Mouse (Mus musculus): Measurements from ENCODE around the gene Zfp839. TPM values are rescaled to one million over a fixed set of nuclear protein-coding genes. Genes with fewer than 3 reads are reported as not detected.

Gene Zfp839
- polyA plus RNA-seq, 1 experiment from 2014 or later = 1.8 TPM

DNA sequence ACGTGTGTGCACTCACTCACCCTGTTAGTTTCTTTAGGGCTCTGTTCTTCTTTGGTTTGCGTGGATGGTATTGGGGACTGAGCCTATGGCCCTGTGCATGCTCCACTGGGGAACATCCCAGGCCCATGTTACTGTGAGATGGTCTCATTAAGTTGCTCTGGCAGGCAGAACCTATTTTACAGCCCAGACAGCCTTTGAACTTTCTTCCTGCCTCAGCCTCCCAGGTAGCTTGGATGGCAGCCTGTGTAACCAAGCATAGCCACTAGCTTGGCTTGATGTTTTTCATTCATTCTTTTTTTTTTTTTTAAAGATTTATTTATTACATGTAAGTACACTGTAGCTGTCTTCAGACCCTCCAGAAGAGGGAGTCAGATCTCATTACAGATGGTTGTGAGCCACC, 35.2 kb downstream of the Zfp839 start:
- Histone ChIP-seq H3K4me3 (ENCODE audit: low read depth, low read length) (no peak overlapping the region), H3K36me3 (replicated peaks; ENCODE audit: insufficient read depth, low read length) (peaks cover 15% of the 10 kb centered on the region), H3K9me3 (ENCODE audit: low read length) (no peaks in the 10 kb centered on the region), H3K4me2 (ENCODE audit: low read depth, low read length) (no peak overlapping the region), H3K9ac (replicated peaks) (no peak overlapping the region), H3K27me3 (ENCODE audit: insufficient read depth, low read length) (no peaks in the 10 kb centered on the region), H3K27ac (ENCODE audit: low read depth) (no peak overlapping the region), H3K4me1 (ENCODE audit: insufficient read depth) (peaks cover 13% of the 10 kb centered on the region)
- no peak for TF ChIP-seq EP300 (IDR thresholded peaks at IDR 0.05; ENCODE audit: low read depth)
- TF ChIP-seq CTCF (IDR thresholded peaks at IDR 0.05; ENCODE audit: low read depth) = no peak
- DNase-seq = no peak
- no peak for ATAC-seq
- 95% methylated on average over 2 of the region's 2 CpGs for WGBS (ENCODE audit: insufficient replicate concordance)

DNA sequence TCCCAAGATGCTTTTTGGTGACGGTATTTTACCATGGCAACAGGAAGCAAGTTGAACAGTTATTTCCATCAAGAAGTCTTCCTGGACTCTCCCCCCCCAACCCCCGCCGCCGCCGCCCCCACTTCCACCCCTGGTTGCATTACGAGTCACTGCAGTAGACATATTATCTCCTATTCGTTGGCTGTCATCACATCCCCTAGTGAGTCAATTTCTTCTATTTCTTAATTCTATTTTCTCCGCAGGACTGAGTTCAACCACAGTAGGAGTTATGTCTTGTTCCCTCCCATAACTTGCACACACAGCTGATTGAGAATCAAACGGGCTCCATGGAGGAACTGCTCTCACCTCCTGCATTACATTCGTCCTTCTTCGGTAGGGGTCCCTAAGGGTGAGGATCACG, 38.1 kb downstream of the Zfp839 start:
- DNase-seq (no peak), ATAC-seq (no peak)
- Histone ChIP-seq H3K4me3 (ENCODE audit: low read depth, low read length) (peak overlapping the region; percentile 80), H3K27ac (ENCODE audit: low read depth) (peak overlapping the region; percentile 71), H3K9ac (replicated peaks) (peak overlapping the region; percentile 86), H3K36me3 (replicated peaks; ENCODE audit: insufficient read depth, low read length) (peaks cover 6% of the 10 kb centered on the region), H3K4me1 (ENCODE audit: insufficient read depth) (peaks cover 18% of the 10 kb centered on the region), H3K27me3 (ENCODE audit: insufficient read depth, low read length) (no peaks in the 10 kb centered on the region), H3K4me2 (ENCODE audit: low read depth, low read length) (peak overlapping the region; percentile 94), H3K9me3 (ENCODE audit: low read length) (no peaks in the 10 kb centered on the region)
- WGBS (ENCODE audit: insufficient replicate concordance) = 18% methylated on average over 12 of the region's 12 CpGs
- TF ChIP-seq EP300 (IDR thresholded peaks at IDR 0.05; ENCODE audit: low read depth) = no peak

DNA sequence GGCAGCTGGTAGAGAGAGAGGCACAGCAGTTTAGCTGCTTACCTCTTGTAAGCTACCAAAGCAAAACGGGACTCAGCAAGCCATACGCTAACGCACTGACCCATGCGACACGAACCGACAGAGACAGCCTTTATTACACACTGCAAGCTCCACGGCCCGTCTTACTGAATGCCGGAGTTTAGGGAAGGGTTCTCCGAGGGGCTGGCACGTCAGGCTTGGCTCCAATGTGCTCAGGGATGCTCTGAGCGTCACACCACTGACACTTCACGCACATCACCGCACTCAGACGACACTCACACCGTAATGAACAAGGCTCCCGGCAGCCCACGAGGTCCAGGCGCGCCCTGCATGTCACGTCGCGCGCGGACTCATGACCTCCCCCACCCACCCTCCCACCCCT, 38.6 kb downstream of the Zfp839 start:
- Histone ChIP-seq H3K27ac (ENCODE audit: low read depth) (peak overlapping the region; percentile 71), H3K27me3 (ENCODE audit: insufficient read depth, low read length) (no peaks in the 10 kb centered on the region), H3K9me3 (ENCODE audit: low read length) (no peaks in the 10 kb centered on the region), H3K4me2 (ENCODE audit: low read depth, low read length) (peak overlapping the region; percentile 94), H3K4me3 (ENCODE audit: low read depth, low read length) (peak overlapping the region; percentile 80), H3K9ac (replicated peaks) (peak overlapping the region; percentile 86), H3K36me3 (replicated peaks; ENCODE audit: insufficient read depth, low read length) (peaks cover 5% of the 10 kb centered on the region), H3K4me1 (ENCODE audit: insufficient read depth) (peaks cover 18% of the 10 kb centered on the region)
- DNase-seq (no peak), ATAC-seq (peak; percentile 35)
- no peak for TF ChIP-seq EP300 (IDR thresholded peaks at IDR 0.05; ENCODE audit: low read depth)
- no peak for TF ChIP-seq CTCF (IDR thresholded peaks at IDR 0.05; ENCODE audit: low read depth)
- WGBS (ENCODE audit: insufficient replicate concordance) = 0% methylated on average over 25 of the region's 25 CpGs

DNA sequence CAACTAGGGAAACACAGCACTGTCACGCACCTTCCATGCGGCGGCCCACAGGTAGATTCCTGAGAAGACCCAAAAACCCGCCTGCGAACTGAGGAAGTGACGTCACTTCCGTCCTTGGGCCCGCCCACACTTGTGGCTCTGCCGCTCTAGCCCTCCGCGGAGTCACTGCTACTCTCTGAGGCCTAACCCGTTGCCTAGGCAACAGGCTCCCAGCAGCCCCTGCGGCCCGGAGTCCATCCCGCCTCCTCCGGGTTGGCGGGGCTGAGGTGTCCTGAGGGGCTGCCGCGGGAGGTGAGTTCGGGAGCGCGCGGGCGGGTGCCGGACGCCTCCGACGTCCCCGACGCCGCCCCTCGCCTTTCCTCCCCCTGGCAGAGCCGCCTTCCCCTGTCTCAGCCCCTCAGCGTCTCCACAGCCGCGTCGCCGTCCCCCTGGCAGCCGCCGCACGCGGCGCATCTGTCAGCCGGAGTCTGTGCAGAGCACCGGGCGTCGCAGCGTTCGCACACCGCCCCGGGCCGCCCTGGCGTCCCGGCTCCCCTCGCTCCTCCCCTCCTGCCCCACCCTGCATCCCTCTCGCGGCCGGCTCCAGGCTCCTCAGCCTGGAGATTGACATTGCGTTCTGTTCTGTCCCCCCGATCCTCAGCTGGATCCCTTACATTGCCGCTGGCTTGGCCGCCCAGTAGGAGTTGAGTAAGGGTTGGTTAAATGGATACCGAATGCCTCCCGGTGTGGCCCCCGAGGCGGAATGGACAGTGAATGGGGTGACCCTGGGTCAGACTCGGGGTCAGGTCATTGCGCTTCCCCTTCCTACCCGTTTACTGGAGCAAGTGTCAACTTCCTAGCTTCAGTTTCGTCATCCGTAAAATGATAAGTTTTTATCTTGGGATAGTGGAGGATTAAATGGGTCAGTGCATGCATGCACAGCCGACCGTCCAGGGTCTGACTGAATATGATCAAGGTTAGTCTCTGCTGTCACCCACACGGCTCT, 39.3 kb downstream of the Zfp839 start, which contains the start of the genes Cinp and Tecpr2:
Gene Cinp (minus strand): TSS at position 110 of the 985 bp plus-strand sequence.
Gene Tecpr2 (plus strand): TSS at position 229 of the 985 bp plus-strand sequence.
- ATAC-seq = peak; percentile 98
- Histone ChIP-seq H3K27ac (ENCODE audit: low read depth) (peak within 1 kb of the TSS; percentile 90), H3K27me3 (ENCODE audit: insufficient read depth, low read length) (no peaks in the 10 kb centered on the region), H3K9ac (replicated peaks) (peak within 1 kb of the TSS; percentile 86), H3K4me2 (ENCODE audit: low read depth, low read length) (peak within 1 kb of the TSS; percentile 94), H3K4me1 (ENCODE audit: insufficient read depth) (peaks cover 18% of the 10 kb centered on the region), H3K9me3 (ENCODE audit: low read length) (no peaks in the 10 kb centered on the region), H3K36me3 (replicated peaks; ENCODE audit: insufficient read depth, low read length) (0 out of 2 replicates have a peak, but pooled peaks cover 2% of the 10 kb centered on the region), H3K4me3 (ENCODE audit: low read depth, low read length) (peak within 1 kb of the TSS; percentile 80)
- TF ChIP-seq CTCF (IDR thresholded peaks at IDR 0.05; ENCODE audit: low read depth) (no peak), EP300 (IDR thresholded peaks at IDR 0.05; ENCODE audit: low read depth) (no peak)
- DNase-seq = peak; percentile 96
- under 1% methylated on average over 56 of the region's 74 CpGs for WGBS (ENCODE audit: insufficient replicate concordance)

DNA sequence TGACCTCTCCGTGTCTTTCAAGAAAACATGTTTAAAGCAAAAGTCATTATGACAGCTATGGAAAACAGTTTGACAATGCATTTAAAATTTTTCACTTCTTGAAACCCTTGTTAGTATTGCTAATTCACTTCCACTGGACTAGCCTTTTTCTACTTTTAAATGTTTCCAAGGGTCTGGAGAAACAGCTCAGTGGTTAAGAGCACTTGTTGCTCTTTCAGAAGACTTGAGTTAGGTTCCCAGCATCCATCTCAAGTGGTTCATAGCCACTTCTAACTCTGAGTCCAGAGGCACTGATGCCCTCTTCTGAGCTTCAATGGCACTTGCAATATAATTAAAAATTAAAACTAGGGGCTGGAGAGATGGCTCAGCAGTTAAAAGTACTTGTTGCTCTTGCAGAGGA, 41.8 kb downstream of the Zfp839 start:
- H3K4me1 ChIP-seq (ENCODE audit: insufficient read depth) = peaks cover 18% of the 10 kb centered on the region
- no peaks in the 10 kb centered on the region for H3K27me3 ChIP-seq (ENCODE audit: insufficient read depth, low read length)
- ATAC-seq (no peak), DNase-seq (no peak)
- H3K9ac ChIP-seq (replicated peaks) = no peak overlapping the region
- H3K27ac ChIP-seq (ENCODE audit: low read depth) = no peak overlapping the region
- H3K4me3 ChIP-seq (ENCODE audit: low read depth, low read length) = no peak overlapping the region
- H3K4me2 ChIP-seq (ENCODE audit: low read depth, low read length) = no peak overlapping the region
- no peaks in the 10 kb centered on the region; the same call in 1 of the 2 replicates for H3K36me3 ChIP-seq (replicated peaks; ENCODE audit: insufficient read depth, low read length)
- H3K9me3 ChIP-seq (ENCODE audit: low read length) = no peaks in the 10 kb centered on the region
- 61% methylated on average over 1 of the region's 1 CpGs for WGBS (ENCODE audit: insufficient replicate concordance)
- TF ChIP-seq CTCF (IDR thresholded peaks at IDR 0.05; ENCODE audit: low read depth) (no peak), EP300 (IDR thresholded peaks at IDR 0.05; ENCODE audit: low read depth) (no peak)

DNA sequence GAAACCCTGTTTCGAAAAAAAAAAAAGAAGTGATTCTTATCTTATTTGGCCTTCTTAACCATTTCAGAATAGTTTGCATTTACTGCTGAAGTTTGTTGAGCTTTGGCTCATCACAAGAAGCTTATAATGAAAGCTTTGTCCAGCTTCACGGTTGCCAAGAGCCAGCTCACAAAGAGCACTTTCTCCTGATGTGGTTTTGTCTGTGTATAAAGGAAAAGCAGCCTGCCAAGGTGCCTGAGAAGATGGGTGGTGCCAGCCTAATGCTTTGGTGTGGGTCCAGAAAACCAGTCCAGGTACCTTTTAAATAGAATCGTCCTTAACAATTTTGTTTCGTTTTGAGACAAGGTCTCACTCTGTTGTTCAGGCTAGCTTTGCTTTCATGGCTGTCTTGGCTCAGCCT, 52.1 kb downstream of the Zfp839 start:
- H3K36me3 ChIP-seq (replicated peaks; ENCODE audit: insufficient read depth, low read length) = no peaks in the 10 kb centered on the region
- no peaks in the 10 kb centered on the region for H3K27me3 ChIP-seq (ENCODE audit: insufficient read depth, low read length)
- no peak overlapping the region for H3K27ac ChIP-seq (ENCODE audit: low read depth)
- H3K4me1 ChIP-seq (ENCODE audit: insufficient read depth) = no peaks in the 10 kb centered on the region
- no peaks in the 10 kb centered on the region for H3K9me3 ChIP-seq (ENCODE audit: low read length)
- WGBS (ENCODE audit: insufficient replicate concordance) = 74% methylated on average over 4 of the region's 4 CpGs
- H3K4me3 ChIP-seq (ENCODE audit: low read depth, low read length) = no peak overlapping the region
- no peak for DNase-seq
- no peak overlapping the region for H3K4me2 ChIP-seq (ENCODE audit: low read depth, low read length)
- no peak overlapping the region for H3K9ac ChIP-seq (replicated peaks)
- no peak for TF ChIP-seq CTCF (IDR thresholded peaks at IDR 0.05; ENCODE audit: low read depth)
- no peak for ATAC-seq

Data from liver, postnatal 0 days (tissue).